Mouse (Mus musculus) mesoderm, embryonic 11.5 days (tissue): ENCODE measurements around the gene Gstt4.

Source experiments
- DNase-seq: peaks from one replicate; pipeline ENCODE4 v3.0.0-alpha.2; 2012; ENCODE audit warnings: low read depth, low spot score

Gene Gstt4

GRCm38 (mm10) chr10:75835761-75836531 is 13.6 kb upstream of the Gstt4 start:
- no peak for DNase-seq

GRCm38 (mm10) chr10:75835307-75835706 is 13.0 kb upstream of the Gstt4 start:
- peak; percentile 42 for DNase-seq

DNA sequence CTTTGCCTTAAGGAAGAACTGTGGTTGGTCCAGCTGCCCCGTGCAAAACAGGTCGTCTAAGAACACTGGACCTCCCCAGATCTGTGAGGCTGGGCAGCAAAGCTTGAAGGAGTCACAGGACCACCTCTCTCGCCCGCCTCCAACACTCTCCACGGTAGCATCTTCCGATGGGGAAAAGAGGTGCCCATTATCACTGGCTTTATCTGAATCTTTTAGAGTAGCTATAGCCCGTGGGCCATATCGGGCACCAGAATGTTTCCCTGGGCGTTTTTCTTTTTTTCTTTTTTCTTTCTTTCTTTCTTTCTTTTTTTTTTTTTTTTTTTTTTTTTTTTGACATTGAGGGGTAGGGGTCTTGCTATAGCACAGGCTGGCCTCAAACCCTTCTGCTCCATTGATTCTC is 12.4 kb upstream of the Gstt4 start:
- no peak for DNase-seq

- DNase-seq, result peak; percentile 74
Measured at GRCm38 (mm10) chr10:75834250-75834649, 11.9 kb upstream of the Gstt4 start.

GRCm38 (mm10) chr10:75833456-75834080 is 11.2 kb upstream of the Gstt4 start:
- DNase-seq, result no peak

- peak; percentile 37 for DNase-seq
Measured at GRCm38 (mm10) chr10:75832272-75832895, 10.0 kb upstream of the Gstt4 start.

GRCm38 (mm10) chr10:75830275-75830670 is 7.9 kb upstream of the Gstt4 start:
- DNase-seq, result no peak

DNA sequence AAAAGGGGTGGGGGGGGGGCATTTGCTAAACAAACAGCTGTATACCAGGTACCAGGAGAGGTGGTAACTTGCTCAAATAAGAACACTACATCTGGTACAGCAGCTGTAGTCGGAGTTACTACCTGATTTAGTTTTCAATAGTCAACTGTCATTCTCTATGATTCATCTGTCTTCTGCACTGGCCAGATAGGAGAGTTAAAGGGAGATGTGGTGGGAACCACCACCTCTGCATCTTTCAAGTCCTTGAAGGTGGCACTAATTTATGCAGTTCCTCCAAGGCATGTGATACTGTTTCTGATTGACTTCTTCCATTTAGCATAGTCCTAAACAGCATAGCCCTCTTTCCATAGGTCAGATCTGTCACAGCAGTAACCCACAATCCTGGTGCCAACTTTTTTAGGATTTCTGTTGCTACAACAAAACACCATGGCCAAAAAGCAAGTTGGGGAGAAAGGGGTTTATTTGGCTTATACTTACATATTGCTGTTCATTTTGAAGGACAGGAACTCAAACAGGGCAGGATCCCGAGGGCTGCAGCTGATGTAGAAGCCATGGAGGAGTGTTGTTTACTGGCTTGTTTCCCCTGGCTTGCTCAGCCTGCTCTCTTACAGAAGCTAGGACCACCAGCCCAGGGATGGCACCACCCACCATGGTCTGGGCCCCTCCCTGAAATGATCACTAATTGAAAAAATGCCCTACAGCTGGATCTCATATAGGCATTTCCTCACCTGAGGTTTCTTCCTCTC is 7.4 kb upstream of the Gstt4 start:
- no peak for DNase-seq

DNA sequence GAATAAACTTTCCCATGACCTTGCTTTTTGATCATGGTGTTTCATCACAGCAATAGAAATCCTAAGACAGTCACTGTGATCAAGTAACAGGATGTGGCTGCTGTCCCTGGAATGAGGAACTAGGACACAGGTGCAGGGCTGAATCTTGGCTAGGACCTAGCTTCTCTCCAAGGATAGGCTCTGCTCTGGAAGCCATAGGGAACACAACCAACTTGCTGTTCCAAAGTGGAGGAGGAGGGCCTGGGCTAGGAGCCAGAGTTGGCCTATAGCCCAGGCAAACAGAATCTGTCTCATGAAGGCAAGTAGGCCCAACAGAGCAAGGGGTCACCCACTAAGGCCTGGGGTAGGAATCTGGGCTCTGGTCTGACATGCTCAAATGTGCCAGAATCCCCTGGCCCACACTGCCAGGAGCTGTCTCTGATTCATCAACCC is 6.2 kb upstream of the Gstt4 start:
- DNase-seq, result no peak

GRCm38 (mm10) chr10:75827668-75828360 is 5.5 kb upstream of the Gstt4 start:
- DNase-seq, result no peak

GRCm38 (mm10) chr10:75824530-75824929 is 2.2 kb upstream of the Gstt4 start:
- DNase-seq, result no peak

- no peak for DNase-seq
Measured at GRCm38 (mm10) chr10:75823782-75824181, 1.4 kb upstream of the Gstt4 start.

GRCm38 (mm10) chr10:75819882-75820281 is 2.5 kb downstream of the Gstt4 start:
- DNase-seq, result no peak

DNA sequence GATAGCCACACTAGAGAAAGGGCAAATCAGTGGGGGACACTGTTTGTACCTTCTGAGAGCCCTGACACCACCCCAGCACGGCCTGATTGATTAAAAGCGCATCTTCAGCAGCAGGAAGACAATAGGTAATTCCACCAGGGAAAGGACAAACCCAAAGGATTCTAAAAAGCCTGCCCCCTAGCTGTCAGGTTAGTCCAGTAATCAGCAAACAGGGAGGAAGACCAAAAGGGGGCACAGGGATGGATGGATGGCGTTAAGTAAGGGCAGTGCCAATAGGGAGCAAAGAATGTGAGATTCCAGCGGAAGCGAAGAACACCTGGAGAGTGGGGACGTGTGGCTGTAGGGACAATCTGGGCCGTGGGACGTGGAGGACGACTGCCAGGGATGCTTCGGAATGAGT is 3.7 kb downstream of the Gstt4 start:
- no peak for DNase-seq

DNA sequence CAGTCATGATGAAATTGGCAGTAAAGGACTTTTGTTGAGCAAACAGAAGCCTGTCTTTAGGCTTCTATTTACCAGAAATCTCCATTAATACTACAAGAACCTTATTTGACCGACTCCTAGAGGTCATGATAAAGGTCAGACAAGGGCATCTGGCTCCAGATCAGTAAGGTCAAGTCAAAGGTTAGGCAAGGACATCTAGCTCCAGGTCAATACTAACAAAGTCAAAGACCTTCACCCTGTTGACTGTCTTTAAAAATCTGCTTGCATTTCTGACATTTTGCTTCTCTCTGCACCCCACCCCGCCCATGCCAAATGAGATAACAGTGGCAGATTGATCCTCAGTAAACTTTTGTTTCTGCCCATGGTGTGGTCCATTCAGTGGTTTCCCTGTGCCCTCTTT is 18.1 kb downstream of the Gstt4 start:
- no peak for DNase-seq

DNA sequence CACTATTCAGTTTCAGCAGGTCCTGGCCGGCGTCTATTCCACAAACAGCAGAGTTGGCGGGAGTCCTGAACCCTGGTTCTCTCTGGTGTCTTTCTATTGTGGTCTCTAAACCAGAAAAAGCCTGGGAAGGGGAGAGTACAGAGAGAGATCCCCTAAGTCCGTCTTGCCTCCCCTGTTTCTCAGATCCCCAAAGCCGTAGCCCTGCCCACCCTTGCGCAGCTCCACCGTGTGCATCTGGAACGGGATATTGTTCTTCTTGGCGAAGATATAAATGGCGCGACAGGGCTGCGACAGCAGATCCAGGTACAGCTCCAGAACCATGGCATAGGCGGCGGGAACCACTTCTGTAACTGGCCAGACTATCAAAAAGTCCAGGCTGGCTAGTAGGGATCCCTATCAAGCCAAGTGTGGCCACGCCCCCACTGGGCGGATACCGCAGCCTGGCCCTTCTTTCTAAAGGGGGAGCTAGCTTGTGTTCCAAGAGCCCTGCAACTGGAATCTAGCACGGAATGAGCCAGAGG is 24.1 kb downstream of the Gstt4 start, which contains the start of gene Gstt1:
Gene Gstt1 (minus strand): TSS at position 409 of the 521 bp plus-strand sequence.
- peak; percentile 35 for DNase-seq

GRCm38 (mm10) chr10:75797619-75798175 is 24.6 kb downstream of the Gstt4 start:
- peak; percentile 23 for DNase-seq

DNA sequence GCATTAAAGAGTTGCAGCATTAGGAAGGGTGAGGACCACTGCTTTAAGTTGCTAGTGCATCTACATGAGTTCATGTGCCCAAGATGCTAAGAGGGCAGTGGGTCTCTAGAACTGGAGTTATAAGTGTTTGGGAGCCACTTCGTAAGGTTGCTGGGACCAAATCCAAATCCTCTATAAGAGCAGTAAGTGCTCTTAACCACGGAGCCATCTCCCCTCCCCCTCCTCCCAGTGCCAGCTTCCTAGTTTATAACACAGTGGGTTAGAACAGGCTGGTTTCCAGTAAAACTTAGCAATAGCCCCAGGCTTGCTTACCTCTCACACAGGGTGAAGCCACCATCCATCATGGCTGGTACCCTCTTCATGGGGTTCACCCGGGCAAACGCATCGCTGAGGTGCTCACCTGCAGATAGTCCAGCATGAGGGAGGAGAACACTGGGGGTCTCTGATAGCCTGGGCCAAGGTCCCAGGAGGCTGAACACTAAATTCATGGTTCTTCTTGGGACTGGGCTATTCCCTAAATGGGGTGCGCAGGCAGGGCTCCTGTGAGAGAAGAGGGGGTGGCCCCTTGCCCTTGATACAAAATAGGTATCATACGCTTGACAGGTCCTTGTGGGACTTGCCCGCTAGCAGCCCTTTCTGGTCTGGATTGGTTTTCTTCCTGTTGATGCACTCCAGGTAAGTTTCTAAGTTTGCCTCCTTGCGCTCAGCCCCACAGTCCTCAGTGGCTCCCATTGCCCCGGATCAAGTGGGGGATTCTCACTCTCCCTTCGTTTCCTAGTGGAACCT is 25.4 kb downstream of the Gstt4 start:
- no peak for DNase-seq

DNA sequence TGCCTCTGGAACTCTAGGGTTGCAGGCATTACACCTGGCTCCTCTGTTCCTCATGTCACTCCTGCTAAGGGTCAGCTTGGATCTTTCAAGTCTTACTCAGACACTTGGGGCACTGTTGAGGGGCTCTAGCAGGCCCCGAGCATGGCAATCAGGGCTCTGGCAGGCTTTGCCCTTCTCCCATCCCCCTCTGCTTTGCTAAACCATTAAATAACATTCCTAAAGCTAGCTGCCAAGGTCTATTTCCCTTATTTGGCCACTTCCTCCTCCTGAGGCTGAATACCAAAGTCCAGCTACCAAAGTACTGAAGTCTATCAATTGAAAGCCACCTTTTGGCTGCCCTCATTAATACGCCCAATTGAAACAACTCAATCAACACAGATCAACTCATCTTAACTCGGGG is 27.5 kb downstream of the Gstt4 start:
- peak; percentile 8 for DNase-seq

DNA sequence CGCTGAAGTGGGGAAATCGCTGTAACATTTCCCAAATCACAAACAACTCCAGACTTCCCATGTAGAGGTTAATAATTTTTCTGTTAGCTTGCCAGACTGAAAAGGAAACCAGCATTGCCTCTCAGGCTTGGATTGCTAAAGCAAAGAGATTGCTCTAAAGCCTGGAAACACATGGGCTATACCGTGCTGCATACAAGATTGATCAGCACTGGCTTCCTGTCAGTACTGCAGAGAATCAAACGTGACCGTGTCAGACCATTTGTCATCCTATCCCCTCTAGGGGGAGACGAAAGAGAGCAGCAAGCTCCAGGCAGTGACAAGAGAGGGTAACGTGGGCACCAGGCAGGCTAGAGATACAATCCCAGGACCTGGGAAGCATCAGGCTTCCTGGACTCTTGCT is 31.6 kb downstream of the Gstt4 start:
- DNase-seq, result peak; percentile 36
